Mouse (Mus musculus): ENCODE data around the gene Furin. TPM values are rescaled to one million over a fixed set of nuclear protein-coding genes. Genes with fewer than 3 reads are reported as not detected.
A peak's percentile ranks its signal among the peaks of the same experiment; 100 is the strongest.

The Furin gene
- polyA plus RNA-seq, 1 experiment, result 8.3 TPM

GRCm38 (mm10) chr7:80368009-80368408 is 37.2 kb downstream of the Furin start:
- H3K27ac ChIP-seq (ENCODE audit: control insufficient read depth, insufficient read depth, low read depth, low read length), result no peak overlapping the region
- peaks cover 7% of the 10 kb centered on the region for H3K4me1 ChIP-seq (ENCODE audit: control insufficient read depth, insufficient read depth, low read length)
- no peak for TF ChIP-seq CTCF (IDR thresholded peaks at IDR 0.05; ENCODE audit: control insufficient read depth, insufficient read depth, insufficient replicate concordance, low read depth, low read length)
- TF ChIP-seq POLR2A (IDR thresholded peaks at IDR 0.05; ENCODE audit: control insufficient read depth, low read depth, low read length), result no peak
- H3K27me3 ChIP-seq (ENCODE audit: control insufficient read depth, insufficient read depth, low read length), result no peaks in the 10 kb centered on the region
- H3K4me3 ChIP-seq (ENCODE audit: control insufficient read depth, low read depth, low read length), result no peak overlapping the region
- peaks cover 5% of the 10 kb centered on the region for H3K36me3 ChIP-seq (ENCODE audit: control insufficient read depth, insufficient read depth, low read length)

GRCm38 (mm10) chr7:80367232-80367631 is 38.0 kb downstream of the Furin start:
- Histone ChIP-seq H3K27me3 (ENCODE audit: control insufficient read depth, insufficient read depth, low read length) (no peaks in the 10 kb centered on the region), H3K36me3 (ENCODE audit: control insufficient read depth, insufficient read depth, low read length) (peaks cover 7% of the 10 kb centered on the region), H3K27ac (ENCODE audit: control insufficient read depth, insufficient read depth, low read depth, low read length) (no peak overlapping the region), H3K4me1 (ENCODE audit: control insufficient read depth, insufficient read depth, low read length) (peaks cover 7% of the 10 kb centered on the region), H3K4me3 (ENCODE audit: control insufficient read depth, low read depth, low read length) (no peak overlapping the region)
- TF ChIP-seq POLR2A (IDR thresholded peaks at IDR 0.05; ENCODE audit: control insufficient read depth, low read depth, low read length) (no peak), CTCF (IDR thresholded peaks at IDR 0.05; ENCODE audit: control insufficient read depth, insufficient read depth, insufficient replicate concordance, low read depth, low read length) (no peak; the same call in 1 of the 2 replicates)

GRCm38 (mm10) chr7:80365759-80366158 is 39.5 kb downstream of the Furin start:
- Histone ChIP-seq H3K4me3 (ENCODE audit: control insufficient read depth, low read depth, low read length) (no peak overlapping the region), H3K4me1 (ENCODE audit: control insufficient read depth, insufficient read depth, low read length) (peaks cover 7% of the 10 kb centered on the region), H3K36me3 (ENCODE audit: control insufficient read depth, insufficient read depth, low read length) (peaks cover 7% of the 10 kb centered on the region), H3K27ac (ENCODE audit: control insufficient read depth, insufficient read depth, low read depth, low read length) (no peak overlapping the region), H3K27me3 (ENCODE audit: control insufficient read depth, insufficient read depth, low read length) (no peaks in the 10 kb centered on the region)
- TF ChIP-seq CTCF (IDR thresholded peaks at IDR 0.05; ENCODE audit: control insufficient read depth, insufficient read depth, insufficient replicate concordance, low read depth, low read length), result no peak
- no peak for TF ChIP-seq POLR2A (IDR thresholded peaks at IDR 0.05; ENCODE audit: control insufficient read depth, low read depth, low read length)

- H3K36me3 ChIP-seq (ENCODE audit: control insufficient read depth, insufficient read depth, low read length), result peaks cover 8% of the 10 kb centered on the region
- TF ChIP-seq CTCF (IDR thresholded peaks at IDR 0.05; ENCODE audit: control insufficient read depth, insufficient read depth, insufficient replicate concordance, low read depth, low read length) (no peak), POLR2A (IDR thresholded peaks at IDR 0.05; ENCODE audit: control insufficient read depth, low read depth, low read length) (no peak)
- H3K27me3 ChIP-seq (ENCODE audit: control insufficient read depth, insufficient read depth, low read length), result no peaks in the 10 kb centered on the region
- H3K4me3 ChIP-seq (ENCODE audit: control insufficient read depth, low read depth, low read length), result no peak overlapping the region
- H3K27ac ChIP-seq (ENCODE audit: control insufficient read depth, insufficient read depth, low read depth, low read length), result no peak overlapping the region
- H3K4me1 ChIP-seq (ENCODE audit: control insufficient read depth, insufficient read depth, low read length), result peaks cover 2% of the 10 kb centered on the region
Observed at GRCm38 (mm10) chr7:80360435-80360834, 44.8 kb downstream of the Furin start.

- Histone ChIP-seq H3K27me3 (ENCODE audit: control insufficient read depth, insufficient read depth, low read length) (no peaks in the 10 kb centered on the region), H3K4me3 (ENCODE audit: control insufficient read depth, low read depth, low read length) (no peak overlapping the region), H3K36me3 (ENCODE audit: control insufficient read depth, insufficient read depth, low read length) (peaks cover 8% of the 10 kb centered on the region), H3K27ac (ENCODE audit: control insufficient read depth, insufficient read depth, low read depth, low read length) (peak overlapping the region; percentile 55; the same call in 1 of the 2 replicates), H3K4me1 (ENCODE audit: control insufficient read depth, insufficient read depth, low read length) (peaks cover 2% of the 10 kb centered on the region)
- no peak for TF ChIP-seq CTCF (IDR thresholded peaks at IDR 0.05; ENCODE audit: control insufficient read depth, insufficient read depth, insufficient replicate concordance, low read depth, low read length)
- no peak for TF ChIP-seq POLR2A (IDR thresholded peaks at IDR 0.05; ENCODE audit: control insufficient read depth, low read depth, low read length)
Observed at GRCm38 (mm10) chr7:80358039-80358438, 47.2 kb downstream of the Furin start.

- H3K27me3 ChIP-seq (ENCODE audit: control insufficient read depth, insufficient read depth, low read length), result no peaks in the 10 kb centered on the region
- H3K27ac ChIP-seq (ENCODE audit: control insufficient read depth, insufficient read depth, low read depth, low read length), result peak overlapping the region; percentile 79
- peaks cover 5% of the 10 kb centered on the region for H3K36me3 ChIP-seq (ENCODE audit: control insufficient read depth, insufficient read depth, low read length)
- TF ChIP-seq CTCF (IDR thresholded peaks at IDR 0.05; ENCODE audit: control insufficient read depth, insufficient read depth, insufficient replicate concordance, low read depth, low read length) (no peak), POLR2A (IDR thresholded peaks at IDR 0.05; ENCODE audit: control insufficient read depth, low read depth, low read length) (no peak)
- no peak overlapping the region for H3K4me3 ChIP-seq (ENCODE audit: control insufficient read depth, low read depth, low read length)
- H3K4me1 ChIP-seq (ENCODE audit: control insufficient read depth, insufficient read depth, low read length), result peaks cover 2% of the 10 kb centered on the region
Observed at GRCm38 (mm10) chr7:80357156-80357555, 48.1 kb downstream of the Furin start.

GRCm38 (mm10) chr7:80356351-80356750 is 48.9 kb downstream of the Furin start:
- H3K36me3 ChIP-seq (ENCODE audit: control insufficient read depth, insufficient read depth, low read length), result peaks cover 8% of the 10 kb centered on the region
- H3K4me1 ChIP-seq (ENCODE audit: control insufficient read depth, insufficient read depth, low read length), result peaks cover 2% of the 10 kb centered on the region
- TF ChIP-seq POLR2A (IDR thresholded peaks at IDR 0.05; ENCODE audit: control insufficient read depth, low read depth, low read length) (no peak), CTCF (IDR thresholded peaks at IDR 0.05; ENCODE audit: control insufficient read depth, insufficient read depth, insufficient replicate concordance, low read depth, low read length) (no peak)
- no peak overlapping the region for H3K4me3 ChIP-seq (ENCODE audit: control insufficient read depth, low read depth, low read length)
- H3K27ac ChIP-seq (ENCODE audit: control insufficient read depth, insufficient read depth, low read depth, low read length), result peak overlapping the region; percentile 79
- no peaks in the 10 kb centered on the region for H3K27me3 ChIP-seq (ENCODE audit: control insufficient read depth, insufficient read depth, low read length)

GRCm38 (mm10) chr7:80352920-80353319 is 52.3 kb downstream of the Furin start:
- H3K27me3 ChIP-seq (ENCODE audit: control insufficient read depth, insufficient read depth, low read length), result no peaks in the 10 kb centered on the region
- peaks cover 6% of the 10 kb centered on the region for H3K36me3 ChIP-seq (ENCODE audit: control insufficient read depth, insufficient read depth, low read length)
- no peak overlapping the region for H3K27ac ChIP-seq (ENCODE audit: control insufficient read depth, insufficient read depth, low read depth, low read length)
- peaks cover 2% of the 10 kb centered on the region for H3K4me1 ChIP-seq (ENCODE audit: control insufficient read depth, insufficient read depth, low read length)
- H3K4me3 ChIP-seq (ENCODE audit: control insufficient read depth, low read depth, low read length), result no peak overlapping the region
- TF ChIP-seq POLR2A (IDR thresholded peaks at IDR 0.05; ENCODE audit: control insufficient read depth, low read depth, low read length), result no peak
- TF ChIP-seq CTCF (IDR thresholded peaks at IDR 0.05; ENCODE audit: control insufficient read depth, insufficient read depth, insufficient replicate concordance, low read depth, low read length), result no peak
